Mouse (Mus musculus): Measurements from ENCODE around the gene Gm49369. TPM values are rescaled to one million over a fixed set of nuclear protein-coding genes. Genes with fewer than 3 reads are reported as not detected.

Gm49369 gene
- polyA plus RNA-seq, 1 experiment from 2014 or later = not detected

DNA sequence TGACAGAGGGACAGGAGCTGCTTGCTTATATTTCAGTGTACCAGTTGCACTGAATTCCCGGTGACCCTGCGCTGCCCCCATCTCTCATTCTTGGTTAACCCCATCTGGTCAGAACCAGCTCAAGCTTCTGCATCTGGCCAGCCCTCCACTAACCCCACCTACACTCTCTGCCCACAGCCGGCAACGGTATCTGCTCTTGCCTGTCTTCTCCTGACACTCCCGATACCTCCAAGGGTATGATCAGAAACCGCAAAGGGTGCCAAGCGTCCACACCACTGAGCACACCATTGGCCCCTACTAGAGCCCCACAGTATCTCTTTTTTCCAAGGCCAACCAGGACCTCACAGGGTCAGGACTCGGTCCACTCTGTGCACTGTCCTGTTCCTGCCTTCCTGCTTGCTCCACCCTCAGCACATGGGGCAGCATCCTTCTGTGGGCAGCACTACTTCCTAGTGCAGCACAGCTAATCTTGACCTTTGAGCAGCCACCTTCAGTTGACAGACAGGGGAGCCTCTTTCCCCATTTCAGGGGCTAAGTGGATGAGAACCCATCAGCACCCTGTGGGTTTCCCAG lies 27.7 kb downstream of the Gm49369 start:
- no peaks in the 10 kb centered on the region for H3K27me3 ChIP-seq (ENCODE audit: control insufficient read depth, insufficient read depth, low read length)
- no peak for ATAC-seq (replicated peaks; ENCODE audit: low FRiP score)
- H3K9me3 ChIP-seq (ENCODE audit: control insufficient read depth, low read length) = no peaks in the 10 kb centered on the region
- no peaks in the 10 kb centered on the region for H3K4me1 ChIP-seq (replicated peaks; ENCODE audit: control insufficient read depth, insufficient read depth, low read length)
- H3K27ac ChIP-seq (ENCODE audit: low read depth, low read length) = no peak overlapping the region
- H3K9ac ChIP-seq (ENCODE audit: low read length) = no peak overlapping the region
- no peak for DNase-seq (ENCODE audit: low spot score)
- no peak overlapping the region for H3K4me2 ChIP-seq (ENCODE audit: low read depth, low read length, severe bottlenecking)
- WGBS = 85% methylated on average over 8 of the region's 8 CpGs
- H3K4me3 ChIP-seq (ENCODE audit: low read depth, low read length) = no peak overlapping the region
- H3K36me3 ChIP-seq (ENCODE audit: control insufficient read depth, insufficient read depth, low read length) = no peaks in the 10 kb centered on the region

GRCm38 (mm10) chr7:142353854-142354253 lies 28.6 kb downstream of the Gm49369 start:
- Histone ChIP-seq H3K9me3 (ENCODE audit: control insufficient read depth, low read length) (no peaks in the 10 kb centered on the region), H3K4me2 (ENCODE audit: low read depth, low read length, severe bottlenecking) (no peak overlapping the region), H3K36me3 (ENCODE audit: control insufficient read depth, insufficient read depth, low read length) (no peaks in the 10 kb centered on the region), H3K4me1 (replicated peaks; ENCODE audit: control insufficient read depth, insufficient read depth, low read length) (no peaks in the 10 kb centered on the region), H3K4me3 (ENCODE audit: low read depth, low read length) (no peak overlapping the region), H3K27ac (ENCODE audit: low read depth, low read length) (no peak overlapping the region), H3K9ac (ENCODE audit: low read length) (no peak overlapping the region), H3K27me3 (ENCODE audit: control insufficient read depth, insufficient read depth, low read length) (no peaks in the 10 kb centered on the region)
- ATAC-seq (replicated peaks; ENCODE audit: low FRiP score) (no peak), DNase-seq (ENCODE audit: low spot score) (no peak)
- WGBS = 79% methylated on average over 5 of the region's 5 CpGs

GRCm38 (mm10) chr7:142351569-142351968 lies 30.9 kb downstream of the Gm49369 start:
- Histone ChIP-seq H3K4me3 (ENCODE audit: low read depth, low read length) (no peak overlapping the region), H3K4me1 (replicated peaks; ENCODE audit: control insufficient read depth, insufficient read depth, low read length) (no peaks in the 10 kb centered on the region), H3K27me3 (ENCODE audit: control insufficient read depth, insufficient read depth, low read length) (no peaks in the 10 kb centered on the region), H3K4me2 (ENCODE audit: low read depth, low read length, severe bottlenecking) (no peak overlapping the region), H3K9me3 (ENCODE audit: control insufficient read depth, low read length) (no peaks in the 10 kb centered on the region), H3K9ac (ENCODE audit: low read length) (no peak overlapping the region), H3K27ac (ENCODE audit: low read depth, low read length) (no peak overlapping the region), H3K36me3 (ENCODE audit: control insufficient read depth, insufficient read depth, low read length) (no peaks in the 10 kb centered on the region)
- 85% methylated on average over 5 of the region's 5 CpGs for WGBS
- ATAC-seq (replicated peaks; ENCODE audit: low FRiP score) (no peak), DNase-seq (ENCODE audit: low spot score) (no peak)

GRCm38 (mm10) chr7:142349308-142349961 lies 33.0 kb downstream of the Gm49369 start:
- no peak; the same call in 1 of the 2 replicates for ATAC-seq (replicated peaks; ENCODE audit: low FRiP score)
- Histone ChIP-seq H3K27me3 (ENCODE audit: control insufficient read depth, insufficient read depth, low read length) (no peaks in the 10 kb centered on the region), H3K4me1 (replicated peaks; ENCODE audit: control insufficient read depth, insufficient read depth, low read length) (no peaks in the 10 kb centered on the region), H3K9me3 (ENCODE audit: control insufficient read depth, low read length) (no peaks in the 10 kb centered on the region), H3K36me3 (ENCODE audit: control insufficient read depth, insufficient read depth, low read length) (no peaks in the 10 kb centered on the region), H3K4me2 (ENCODE audit: low read depth, low read length, severe bottlenecking) (no peak overlapping the region), H3K4me3 (ENCODE audit: low read depth, low read length) (no peak overlapping the region), H3K27ac (ENCODE audit: low read depth, low read length) (no peak overlapping the region), H3K9ac (ENCODE audit: low read length) (no peak overlapping the region)
- 35% methylated on average over 9 of the region's 9 CpGs for WGBS
- DNase-seq (ENCODE audit: low spot score) = no peak

- DNase-seq (ENCODE audit: low spot score) (no peak), ATAC-seq (replicated peaks; ENCODE audit: low FRiP score) (no peak)
- no peaks in the 10 kb centered on the region for H3K4me1 ChIP-seq (replicated peaks; ENCODE audit: control insufficient read depth, insufficient read depth, low read length)
- no peak overlapping the region for H3K9ac ChIP-seq (ENCODE audit: low read length)
- no peaks in the 10 kb centered on the region for H3K36me3 ChIP-seq (ENCODE audit: control insufficient read depth, insufficient read depth, low read length)
- no peak overlapping the region for H3K27ac ChIP-seq (ENCODE audit: low read depth, low read length)
- no peaks in the 10 kb centered on the region for H3K27me3 ChIP-seq (ENCODE audit: control insufficient read depth, insufficient read depth, low read length)
- no peak overlapping the region for H3K4me2 ChIP-seq (ENCODE audit: low read depth, low read length, severe bottlenecking)
- H3K4me3 ChIP-seq (ENCODE audit: low read depth, low read length) = no peak overlapping the region
- 85% methylated on average over 4 of the region's 4 CpGs for WGBS
- no peaks in the 10 kb centered on the region for H3K9me3 ChIP-seq (ENCODE audit: control insufficient read depth, low read length)
Measured at GRCm38 (mm10) chr7:142347542-142347941, 34.9 kb downstream of the Gm49369 start.

GRCm38 (mm10) chr7:142342247-142342640 lies 40.2 kb downstream of the Gm49369 start:
- Histone ChIP-seq H3K4me1 (replicated peaks; ENCODE audit: control insufficient read depth, insufficient read depth, low read length) (no peaks in the 10 kb centered on the region), H3K27ac (ENCODE audit: low read depth, low read length) (no peak overlapping the region)
- WGBS = 83% methylated on average over 3 of the region's 3 CpGs

GRCm38 (mm10) chr7:142341564-142342246 lies 40.8 kb downstream of the Gm49369 start:
- DNase-seq (ENCODE audit: low spot score) (no peak), ATAC-seq (replicated peaks; ENCODE audit: low FRiP score) (no peak)
- Histone ChIP-seq H3K27me3 (ENCODE audit: control insufficient read depth, insufficient read depth, low read length) (no peaks in the 10 kb centered on the region), H3K27ac (ENCODE audit: low read depth, low read length) (no peak overlapping the region), H3K4me1 (replicated peaks; ENCODE audit: control insufficient read depth, insufficient read depth, low read length) (no peaks in the 10 kb centered on the region), H3K4me3 (ENCODE audit: low read depth, low read length) (no peak overlapping the region), H3K9me3 (ENCODE audit: control insufficient read depth, low read length) (no peaks in the 10 kb centered on the region), H3K36me3 (ENCODE audit: control insufficient read depth, insufficient read depth, low read length) (no peaks in the 10 kb centered on the region), H3K9ac (ENCODE audit: low read length) (no peak overlapping the region), H3K4me2 (ENCODE audit: low read depth, low read length, severe bottlenecking) (no peak overlapping the region)
- WGBS = 81% methylated on average over 10 of the region's 10 CpGs

More at GRCm38 (mm10) chr7:142342247-142342640, 40.2 kb downstream of the Gm49369 start:
- H3K9me3 ChIP-seq (ENCODE audit: control insufficient read depth, low read length) = no peaks in the 10 kb centered on the region
- no peak for DNase-seq (ENCODE audit: low spot score)
- no peaks in the 10 kb centered on the region for H3K36me3 ChIP-seq (ENCODE audit: control insufficient read depth, insufficient read depth, low read length)
- H3K9ac ChIP-seq (ENCODE audit: low read length) = no peak overlapping the region
- no peak for ATAC-seq (replicated peaks; ENCODE audit: low FRiP score)
- H3K4me3 ChIP-seq (ENCODE audit: low read depth, low read length) = no peak overlapping the region
- no peak overlapping the region for H3K4me2 ChIP-seq (ENCODE audit: low read depth, low read length, severe bottlenecking)
- no peaks in the 10 kb centered on the region for H3K27me3 ChIP-seq (ENCODE audit: control insufficient read depth, insufficient read depth, low read length)

DNA sequence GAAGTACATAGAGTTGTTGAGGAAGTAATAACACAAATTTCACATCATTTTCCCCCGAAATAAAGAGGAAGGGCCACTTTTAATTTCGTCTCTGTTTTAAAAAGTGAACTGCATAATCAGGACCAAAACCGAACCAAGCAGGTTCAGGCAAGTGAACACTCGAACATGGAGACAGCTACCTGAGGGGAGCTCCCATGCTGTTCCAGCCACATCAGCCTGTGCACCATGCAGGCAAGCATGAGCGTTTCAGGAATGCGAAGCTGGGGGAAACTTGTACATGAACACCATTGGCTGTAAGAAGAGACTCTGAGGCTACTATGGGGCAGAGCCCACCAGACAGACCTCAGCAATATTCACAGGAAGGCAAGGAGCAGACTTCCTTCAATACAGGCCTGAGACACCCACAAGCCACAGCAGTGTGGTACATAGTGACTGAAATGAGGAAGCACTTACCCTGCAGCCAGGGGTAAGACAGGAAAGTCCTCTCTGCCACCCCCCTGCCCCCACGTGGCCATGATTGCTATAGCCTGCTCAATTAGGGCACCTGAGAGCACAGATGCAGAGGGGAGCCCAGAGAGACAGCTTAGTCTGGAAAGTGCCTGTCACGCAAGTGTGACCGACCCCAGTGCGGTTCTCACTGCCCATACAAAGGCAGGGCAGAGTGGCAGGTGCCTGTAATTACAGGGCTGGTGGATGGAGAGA lies 42.0 kb downstream of the Gm49369 start:
- Histone ChIP-seq H3K4me2 (ENCODE audit: low read depth, low read length, severe bottlenecking) (no peak overlapping the region), H3K9ac (ENCODE audit: low read length) (no peak overlapping the region), H3K9me3 (ENCODE audit: control insufficient read depth, low read length) (no peaks in the 10 kb centered on the region), H3K4me1 (replicated peaks; ENCODE audit: control insufficient read depth, insufficient read depth, low read length) (no peaks in the 10 kb centered on the region), H3K36me3 (ENCODE audit: control insufficient read depth, insufficient read depth, low read length) (no peaks in the 10 kb centered on the region), H3K4me3 (ENCODE audit: low read depth, low read length) (no peak overlapping the region), H3K27ac (ENCODE audit: low read depth, low read length) (no peak overlapping the region), H3K27me3 (ENCODE audit: control insufficient read depth, insufficient read depth, low read length) (no peaks in the 10 kb centered on the region)
- WGBS = 59% methylated on average over 10 of the region's 10 CpGs
- no peak for DNase-seq (ENCODE audit: low spot score)
- ATAC-seq (replicated peaks; ENCODE audit: low FRiP score) = no peak
